Mouse (Mus musculus): ENCODE data around the gene Dixdc1.

Gene Dixdc1

GRCm38 (mm10) chr9:50738914-50739870, at the start of gene Dixdc1:
Gene Dixdc1 (minus strand): TSS chr9:50739517.
- DNase-seq: peak; percentile 82

- peak; percentile 47 for DNase-seq
Measured at GRCm38 (mm10) chr9:50782155-50782554, 42.8 kb upstream of the Dixdc1 start.

- DNase-seq: no peak
Measured at GRCm38 (mm10) chr9:50776162-50776760, 36.9 kb upstream of the Dixdc1 start.

- DNase-seq: no peak
Measured at GRCm38 (mm10) chr9:50775662-50776126, 36.4 kb upstream of the Dixdc1 start.

- DNase-seq: peak; percentile 94
Measured at GRCm38 (mm10) chr9:50774991-50775612, 35.8 kb upstream of the Dixdc1 start, which contains the start of the genes Alg9 and 1110032A03Rik. Gene Alg9 (plus strand): TSS chr9:50775019. Gene 1110032A03Rik (minus strand): TSS chr9:50775520.

- DNase-seq: no peak
Measured at GRCm38 (mm10) chr9:50774026-50774462, 34.7 kb upstream of the Dixdc1 start.

GRCm38 (mm10) chr9:50770011-50770410, 30.7 kb upstream of the Dixdc1 start:
- DNase-seq: no peak

- DNase-seq: peak; percentile 98
Measured at GRCm38 (mm10) chr9:50768107-50769002, 29.0 kb upstream of the Dixdc1 start, which contains the start of gene Fdxacb1. Gene Fdxacb1 (plus strand): TSS chr9:50768236.

GRCm38 (mm10) chr9:50767531-50768106, 28.3 kb upstream of the Dixdc1 start:
- DNase-seq: no peak

GRCm38 (mm10) chr9:50763331-50763730, 24.0 kb upstream of the Dixdc1 start:
- DNase-seq: peak; percentile 29

- DNase-seq: no peak
Measured at GRCm38 (mm10) chr9:50761520-50762243, 22.4 kb upstream of the Dixdc1 start.

GRCm38 (mm10) chr9:50756711-50757110, 17.4 kb upstream of the Dixdc1 start:
- DNase-seq: no peak

- DNase-seq: no peak
Measured at GRCm38 (mm10) chr9:50753947-50754346, 14.6 kb upstream of the Dixdc1 start.

- peak; percentile 46 for DNase-seq
Measured at GRCm38 (mm10) chr9:50752784-50753615, 13.7 kb upstream of the Dixdc1 start.

GRCm38 (mm10) chr9:50752054-50752602, 12.8 kb upstream of the Dixdc1 start, which contains the start of gene Hspb2:
Gene Hspb2 (minus strand): TSS chr9:50752354.
- DNase-seq: no peak

- DNase-seq: no peak
Measured at GRCm38 (mm10) chr9:50751323-50751722, 12.0 kb upstream of the Dixdc1 start, which contains the start of gene Cryab. Gene Cryab (plus strand): TSS chr9:50751325.

GRCm38 (mm10) chr9:50750706-50751105, 11.4 kb upstream of the Dixdc1 start:
- no peak for DNase-seq

GRCm38 (mm10) chr9:50746214-50746677, 6.9 kb upstream of the Dixdc1 start, which contains the start of gene 2310030G06Rik:
Gene 2310030G06Rik (minus strand): TSS chr9:50746536.
- peak; percentile 29 for DNase-seq

- DNase-seq: no peak
Measured at GRCm38 (mm10) chr9:50745806-50746205, 6.5 kb upstream of the Dixdc1 start.
